Mouse (Mus musculus): ENCODE measurements around the gene Olfr960. TPM values are rescaled to one million over a fixed set of nuclear protein-coding genes. Genes with fewer than 3 reads are reported as not detected.

Olfr960 gene
- total RNA-seq, 2 experiments from 2014 or later: not detected

Other genes starting within 250 kb of the Olfr960 start
- not detected for gene Olfr951, start 234.0 kb upstream of the Olfr960 start, total RNA-seq (2021)
- gene Olfr952, start 194.2 kb upstream of the Olfr960 start, total RNA-seq (2021): not detected
- gene Olfr954, start 164.7 kb upstream of the Olfr960 start, total RNA-seq (2021): not detected
- gene Olfr955, start 149.4 kb upstream of the Olfr960 start, total RNA-seq (2021): not detected
- gene Olfr44, start 127.4 kb upstream of the Olfr960 start, total RNA-seq (2021): not detected
- gene Olfr957, start 105.6 kb upstream of the Olfr960 start, total RNA-seq (2021): not detected
- gene Olfr958, start 67.3 kb upstream of the Olfr960 start, total RNA-seq (2021): not detected
- not detected for gene Olfr959, start 45.8 kb upstream of the Olfr960 start, total RNA-seq (2021)
- gene AW551984, start 17.0 kb upstream of the Olfr960 start, total RNA-seq (2021): 10 to 100 TPM; 28.2 to 34.9 TPM
- not detected for gene Olfr148, start 10.7 kb upstream of the Olfr960 start, total RNA-seq (2021)
- not detected for gene Olfr961, start 23.7 kb downstream of the Olfr960 start, total RNA-seq (2021)
- not detected for gene Olfr963, start 45.8 kb downstream of the Olfr960 start, total RNA-seq (2021)
- not detected for gene Olfr149, start 85.7 kb downstream of the Olfr960 start, total RNA-seq (2021)
- not detected for gene Olfr965, start 90.0 kb downstream of the Olfr960 start, total RNA-seq (2021)
- not detected for gene Olfr150, start 109.6 kb downstream of the Olfr960 start, total RNA-seq (2021)
- not detected for gene Olfr967, start 124.9 kb downstream of the Olfr960 start, total RNA-seq (2021)
- not detected for gene Olfr968, start 161.9 kb downstream of the Olfr960 start, total RNA-seq (2021)
- gene Olfr969, start 169.6 kb downstream of the Olfr960 start, total RNA-seq (2021): not detected
- not detected for gene Olfr970, start 187.5 kb downstream of the Olfr960 start, total RNA-seq (2021)
- not detected for gene Olfr971, start 215.5 kb downstream of the Olfr960 start, total RNA-seq (2021)
- gene Olfr972, start 245.0 kb downstream of the Olfr960 start, total RNA-seq (2021): not detected

All from layer of hippocampus, postnatal 10 days (tissue).